Mouse (Mus musculus) midbrain, embryonic 11.5 days (tissue): ENCODE measurements around the gene Olfr1412. TPM values are rescaled to one million over a fixed set of nuclear protein-coding genes. Genes with fewer than 3 reads are reported as not detected.

Experiments
- ATAC-seq: fragments of 200-750 bp; cut with Nextera tagmentation; 2 replicates; pipeline ENCODE4 v1.8.0; 2017; ENCODE audit warnings: moderate TSS enrichment, moderate library complexity; ENCODE audit not compliant: low FRiP score
- DNase-seq: peaks from one replicate; pipeline ENCODE4 v3.0.0; 2015; ENCODE audit warnings: low spot score; ENCODE audit errors: missing footprints
- H3K27ac ChIP-seq: fragments of 300-500 bp; sonication (generic); 2 replicates; pipeline ENCODE4 v1.5.1; 2014; ENCODE audit warnings: low read depth, low read length
- H3K27me3 ChIP-seq: fragments of 300-500 bp; sonication (generic); 2 replicates; pipeline ENCODE4 v1.6.1; 2014; ENCODE audit warnings: mild to moderate bottlenecking, low read length, moderate library complexity, mixed read lengths; ENCODE audit not compliant: control insufficient read depth, insufficient read depth
- H3K36me3 ChIP-seq: fragments of 300-500 bp; sonication (generic); 2 replicates; pipeline ENCODE4 v1.6.1; 2014; ENCODE audit warnings: mild to moderate bottlenecking, low read length, moderate library complexity, mixed read lengths; ENCODE audit not compliant: control insufficient read depth, insufficient read depth
- H3K4me1 ChIP-seq: fragments of 300-500 bp; sonication (generic); 2 replicates; pipeline ENCODE4 v1.6.1; 2014; ENCODE audit warnings: low read length; ENCODE audit not compliant: control insufficient read depth, insufficient read depth
- H3K4me2 ChIP-seq: fragments of 300-500 bp; sonication (generic); 2 replicates; pipeline ENCODE4 v1.6.1; 2014; ENCODE audit warnings: mild to moderate bottlenecking, moderate library complexity
- H3K4me3 ChIP-seq: fragments of 300-500 bp; sonication (generic); 2 replicates; pipeline ENCODE4 v1.5.1; 2014; ENCODE audit warnings: low read depth, low read length
- H3K9ac ChIP-seq: fragments of 300-500 bp; sonication (generic); 2 replicates; pipeline ENCODE4 v1.6.1; 2014; ENCODE audit warnings: low read length
- H3K9me3 ChIP-seq: fragments of 300-500 bp; sonication (generic); 2 replicates; pipeline ENCODE4 v1.6.1; 2016; ENCODE audit warnings: low read length; ENCODE audit not compliant: control insufficient read depth
- WGBS: fragments of 180-500 bp; shearing (Covaris S2); extraction: QIAGEN DNeasy Blood & Tissue Kit; methylation state at CpG from one replicate; pipeline ENCODE4 v1.1.7; 2014; 5-methylcytosine and 5-hydroxymethylcytosine counted together
- polyA plus RNA-seq: library from polyadenylated mRNA; unstranded; fragments of >200 nt; fragmentation: Nextera tagmentation; extraction: Ambion mirVana; gene quantifications from 2 replicates; pipeline ENCODE4 v1.2.1, GENCODE M21; 2014

The Olfr1412 gene
- polyA plus RNA-seq: not detected in 2 replicates

GRCm38 (mm10) chr1:92585479-92585878, at the start of gene Olfr1412:
Gene Olfr1412 (plus strand): TSS chr1:92585779.
- no peak within 1 kb of the TSS for H3K9ac ChIP-seq
- no peak for ATAC-seq
- no peak within 1 kb of the TSS for H3K27ac ChIP-seq
- H3K36me3 ChIP-seq: no peaks in the 10 kb centered on the region
- DNase-seq: no peak
- H3K4me1 ChIP-seq: no peaks in the 10 kb centered on the region
- no peak within 1 kb of the TSS for H3K4me2 ChIP-seq
- no peak within 1 kb of the TSS for H3K4me3 ChIP-seq
- no peaks in the 10 kb centered on the region for H3K9me3 ChIP-seq
- WGBS: 87% methylated on average over 2 of the region's 2 CpGs
- no peaks in the 10 kb centered on the region for H3K27me3 ChIP-seq

DNA sequence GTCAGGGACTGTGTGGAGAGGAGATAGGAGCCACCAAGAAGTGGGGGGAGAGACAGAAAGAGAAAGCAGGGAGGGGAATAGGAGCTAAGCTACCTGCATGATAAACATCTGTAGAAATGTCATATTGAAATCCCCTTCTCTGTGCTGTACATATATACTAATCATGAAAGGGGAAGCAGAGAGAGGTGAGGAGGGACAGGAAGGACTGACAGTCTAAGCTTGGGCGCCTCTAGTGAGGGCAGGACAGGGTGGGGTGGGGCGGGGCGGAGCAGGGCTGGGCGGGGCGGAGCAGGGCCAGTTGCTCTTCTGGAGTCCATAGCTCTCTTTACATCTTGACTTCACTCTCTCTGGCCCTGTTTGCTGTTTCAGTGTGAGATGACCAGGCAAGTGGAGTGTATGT, 48.6 kb upstream of the Olfr1412 start:
- Histone ChIP-seq H3K4me1 (no peaks in the 10 kb centered on the region), H3K4me2 (no peak overlapping the region), H3K9me3 (no peaks in the 10 kb centered on the region), H3K27me3 (no peaks in the 10 kb centered on the region), H3K36me3 (no peaks in the 10 kb centered on the region), H3K27ac (no peak overlapping the region), H3K4me3 (no peak overlapping the region), H3K9ac (no peak overlapping the region)
- 24% methylated on average over 5 of the region's 5 CpGs for WGBS
- DNase-seq: no peak
- ATAC-seq: no peak

GRCm38 (mm10) chr1:92539071-92539470, 46.5 kb upstream of the Olfr1412 start:
- H3K27me3 ChIP-seq: no peaks in the 10 kb centered on the region
- 38% methylated on average over 2 of the region's 2 CpGs for WGBS
- no peaks in the 10 kb centered on the region for H3K4me1 ChIP-seq
- no peak overlapping the region for H3K4me2 ChIP-seq
- no peaks in the 10 kb centered on the region for H3K9me3 ChIP-seq
- H3K9ac ChIP-seq: no peak overlapping the region
- H3K36me3 ChIP-seq: no peaks in the 10 kb centered on the region
- no peak for DNase-seq
- no peak overlapping the region for H3K27ac ChIP-seq
- H3K4me3 ChIP-seq: no peak overlapping the region
- ATAC-seq: no peak

DNA sequence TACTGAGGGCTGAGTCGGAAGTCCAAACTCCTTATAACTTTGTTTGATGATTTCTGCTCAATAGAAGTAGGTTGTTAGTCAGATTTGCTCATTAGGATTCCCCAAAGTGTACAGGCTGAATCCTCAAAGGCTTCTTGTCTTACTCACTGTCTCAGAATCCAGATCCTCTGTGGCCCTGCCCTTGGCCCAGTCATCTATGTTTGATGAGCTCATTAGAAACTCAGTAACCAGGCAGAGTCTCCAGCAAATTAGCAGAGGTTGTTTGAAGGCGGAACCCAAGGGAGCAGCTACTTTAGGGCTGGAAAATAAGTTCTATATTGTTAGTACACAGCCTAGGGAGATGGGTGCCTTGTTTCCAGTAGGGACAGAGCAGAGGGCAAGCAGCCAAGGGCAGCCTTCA, 39.6 kb upstream of the Olfr1412 start:
- Histone ChIP-seq H3K27me3 (no peaks in the 10 kb centered on the region), H3K4me3 (no peak overlapping the region), H3K4me2 (no peak overlapping the region), H3K4me1 (no peaks in the 10 kb centered on the region), H3K36me3 (no peaks in the 10 kb centered on the region), H3K9ac (no peak overlapping the region), H3K9me3 (no peaks in the 10 kb centered on the region), H3K27ac (no peak overlapping the region)
- DNase-seq: no peak
- WGBS: 74% methylated on average over 2 of the region's 2 CpGs
- ATAC-seq: no peak

DNA sequence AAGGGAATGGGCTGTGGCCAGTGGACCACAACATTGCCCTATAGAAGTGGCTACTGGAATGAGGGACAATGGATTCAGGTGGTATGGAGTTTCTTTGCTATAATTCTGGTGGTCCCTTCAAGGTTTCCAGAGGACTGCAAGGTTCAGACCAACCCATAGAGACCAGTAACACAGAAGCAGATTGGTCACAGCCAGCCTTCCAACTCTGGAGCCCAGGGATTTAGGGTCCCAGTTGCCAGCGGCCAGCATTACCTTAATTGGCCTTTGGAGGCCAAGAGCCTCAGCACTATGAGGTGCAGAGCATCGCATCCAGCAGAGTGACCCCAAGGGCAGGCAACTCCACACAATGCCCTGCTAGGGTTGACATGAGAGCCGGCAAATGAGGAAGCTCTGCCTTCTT, 14.6 kb upstream of the Olfr1412 start, which contains the start of gene Olfr1413:
Gene Olfr1413 (plus strand): TSS at position 301 of the 400 bp plus-strand sequence.
- Histone ChIP-seq H3K4me1 (no peaks in the 10 kb centered on the region), H3K27ac (no peak within 1 kb of the TSS), H3K4me3 (no peak within 1 kb of the TSS), H3K36me3 (no peaks in the 10 kb centered on the region), H3K9me3 (no peaks in the 10 kb centered on the region), H3K4me2 (no peak within 1 kb of the TSS), H3K27me3 (no peaks in the 10 kb centered on the region), H3K9ac (no peak within 1 kb of the TSS)
- 91% methylated on average over 3 of the region's 3 CpGs for WGBS
- DNase-seq: no peak
- no peak for ATAC-seq

- no peak within 1 kb of the TSS for H3K4me3 ChIP-seq
- DNase-seq: no peak
- H3K9ac ChIP-seq: no peak within 1 kb of the TSS
- no peaks in the 10 kb centered on the region for H3K4me1 ChIP-seq
- no peak within 1 kb of the TSS for H3K27ac ChIP-seq
- no peak within 1 kb of the TSS for H3K4me2 ChIP-seq
- no peaks in the 10 kb centered on the region for H3K9me3 ChIP-seq
- no peak for ATAC-seq
- H3K27me3 ChIP-seq: no peaks in the 10 kb centered on the region
- no peaks in the 10 kb centered on the region for H3K36me3 ChIP-seq
Measured at GRCm38 (mm10) chr1:92594111-92594510, 8.5 kb downstream of the Olfr1412 start, which contains the start of gene Olfr1411. Gene Olfr1411 (plus strand): TSS chr1:92594411.

DNA sequence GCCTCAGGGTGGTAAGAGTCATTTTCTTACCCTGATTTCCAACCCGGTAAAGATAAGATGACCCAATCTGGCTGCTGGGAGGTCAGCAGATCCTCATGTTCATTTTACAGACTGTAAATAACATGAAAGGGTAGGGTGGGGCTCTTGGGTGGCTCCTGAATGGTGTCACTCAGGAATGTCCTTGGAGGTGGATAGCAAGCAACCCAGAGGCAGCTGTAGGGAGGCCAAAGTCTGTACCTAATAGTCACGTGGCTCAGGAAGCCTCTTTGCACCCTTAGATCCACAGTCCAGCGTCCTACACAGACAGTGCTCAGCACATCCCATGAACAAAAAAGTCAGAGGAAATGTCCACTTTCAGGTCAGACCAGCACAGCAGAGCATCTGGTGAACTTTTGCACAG, 10.4 kb downstream of the Olfr1412 start:
- 85% methylated on average over 3 of the region's 3 CpGs for WGBS
- ATAC-seq: no peak
- Histone ChIP-seq H3K9me3 (no peaks in the 10 kb centered on the region), H3K27me3 (no peaks in the 10 kb centered on the region), H3K36me3 (no peaks in the 10 kb centered on the region), H3K27ac (no peak overlapping the region), H3K4me3 (no peak overlapping the region), H3K4me1 (no peaks in the 10 kb centered on the region), H3K4me2 (no peak overlapping the region), H3K9ac (no peak overlapping the region)
- DNase-seq: no peak

DNA sequence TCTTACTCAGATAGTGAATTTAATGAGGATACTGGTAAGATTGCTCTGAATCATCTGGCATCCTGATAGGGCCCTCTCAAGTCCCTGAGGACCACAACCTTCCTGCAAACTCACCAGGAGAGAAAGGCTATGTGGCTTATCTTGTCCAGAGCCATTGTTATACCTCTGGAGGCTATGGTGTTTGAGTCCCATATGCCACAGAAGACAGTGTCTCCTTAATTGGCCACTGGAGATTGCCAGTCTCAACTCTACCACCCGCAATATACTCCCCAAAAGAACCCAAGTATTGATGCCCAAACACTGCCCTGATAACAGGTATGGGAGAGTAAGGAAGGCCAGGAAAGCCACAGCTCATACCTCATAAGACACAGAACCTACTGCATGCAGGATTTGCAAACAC, 19.9 kb downstream of the Olfr1412 start, which contains the start of gene Olfr1410:
Gene Olfr1410 (plus strand): TSS at position 301 of the 400 bp plus-strand sequence.
- DNase-seq: no peak
- WGBS: 80% methylated on average over 1 of the region's 1 CpGs
- Histone ChIP-seq H3K27me3 (no peaks in the 10 kb centered on the region), H3K36me3 (no peaks in the 10 kb centered on the region), H3K4me1 (no peaks in the 10 kb centered on the region), H3K4me2 (no peak within 1 kb of the TSS), H3K27ac (no peak within 1 kb of the TSS), H3K9ac (no peak within 1 kb of the TSS), H3K4me3 (no peak within 1 kb of the TSS), H3K9me3 (no peaks in the 10 kb centered on the region)
- no peak for ATAC-seq

- WGBS: 79% methylated on average over 4 of the region's 4 CpGs
- no peak overlapping the region for H3K4me3 ChIP-seq
- ATAC-seq: no peak
Measured at GRCm38 (mm10) chr1:92607711-92608110, 22.1 kb downstream of the Olfr1412 start.

More at GRCm38 (mm10) chr1:92607711-92608110, 22.1 kb downstream of the Olfr1412 start:
- H3K4me1 ChIP-seq: no peaks in the 10 kb centered on the region
- DNase-seq: no peak
- no peaks in the 10 kb centered on the region for H3K27me3 ChIP-seq
- no peaks in the 10 kb centered on the region for H3K9me3 ChIP-seq
- no peak overlapping the region for H3K9ac ChIP-seq
- H3K4me2 ChIP-seq: no peak overlapping the region
- no peaks in the 10 kb centered on the region for H3K36me3 ChIP-seq
- no peak overlapping the region for H3K27ac ChIP-seq
